Mouse (Mus musculus): ENCODE measurements around the gene Zdhhc12.
A peak's percentile ranks its signal among the peaks of the same experiment; 100 is the strongest.

The Zdhhc12 gene

GRCm38 (mm10) chr2:30095882-30096527 is 2.6 kb upstream of the Zdhhc12 start:
- DNase-seq = peak; percentile 71

GRCm38 (mm10) chr2:30094208-30094588 is 750 bp upstream of the Zdhhc12 start:
- DNase-seq = no peak

GRCm38 (mm10) chr2:30092280-30092918 is 1.0 kb downstream of the Zdhhc12 start:
- DNase-seq = no peak

GRCm38 (mm10) chr2:30091521-30091920 is 1.9 kb downstream of the Zdhhc12 start:
- no peak for DNase-seq

- no peak for DNase-seq
Measured at GRCm38 (mm10) chr2:30087310-30087709, 6.1 kb downstream of the Zdhhc12 start.

- no peak for DNase-seq
Measured at GRCm38 (mm10) chr2:30084632-30085031, 8.8 kb downstream of the Zdhhc12 start.

- no peak for DNase-seq
Measured at GRCm38 (mm10) chr2:30084113-30084512, 9.3 kb downstream of the Zdhhc12 start.

GRCm38 (mm10) chr2:30080181-30080800 is 13.2 kb downstream of the Zdhhc12 start:
- no peak for DNase-seq

GRCm38 (mm10) chr2:30078760-30079159 is 14.7 kb downstream of the Zdhhc12 start:
- no peak for DNase-seq

- no peak for DNase-seq
Measured at GRCm38 (mm10) chr2:30078349-30078712, 15.1 kb downstream of the Zdhhc12 start.

GRCm38 (mm10) chr2:30077502-30078348 is 15.7 kb downstream of the Zdhhc12 start, which contains the start of gene Pkn3:
TSS of gene Pkn3 (plus strand) at chr2:30077684.
- peak; percentile 86 for DNase-seq

GRCm38 (mm10) chr2:30076959-30077358 is 16.5 kb downstream of the Zdhhc12 start:
- DNase-seq = no peak

- DNase-seq = no peak
Measured at GRCm38 (mm10) chr2:30076439-30076838, 17.0 kb downstream of the Zdhhc12 start.

- no peak for DNase-seq
Measured at GRCm38 (mm10) chr2:30075625-30076024, 17.8 kb downstream of the Zdhhc12 start.

- no peak for DNase-seq
Measured at GRCm38 (mm10) chr2:30073285-30073684, 20.2 kb downstream of the Zdhhc12 start.

- no peak for DNase-seq
Measured at GRCm38 (mm10) chr2:30072875-30073274, 20.6 kb downstream of the Zdhhc12 start.

GRCm38 (mm10) chr2:30067962-30068361 is 25.5 kb downstream of the Zdhhc12 start:
- no peak for DNase-seq

- DNase-seq = peak; percentile 39
Measured at GRCm38 (mm10) chr2:30067031-30067888, 26.2 kb downstream of the Zdhhc12 start.

GRCm38 (mm10) chr2:30066046-30066901 is 27.2 kb downstream of the Zdhhc12 start:
- DNase-seq = peak; percentile 97

GRCm38 (mm10) chr2:30064298-30064697 is 29.1 kb downstream of the Zdhhc12 start:
- DNase-seq = no peak

- no peak for DNase-seq
Measured at GRCm38 (mm10) chr2:30063791-30064190, 29.7 kb downstream of the Zdhhc12 start.
